Mouse (Mus musculus): Measurements from ENCODE around the gene Nr2c1. TPM values are rescaled to one million over a fixed set of nuclear protein-coding genes. Genes with fewer than 3 reads are reported as not detected.

Nr2c1 gene
- total RNA-seq, 4 experiments from 2014 or later: 12.7 to 17.0 (median 14.6) TPM

- DNase-seq: no peak
Measured at GRCm38 (mm10) chr10:94210718-94211618, 63.1 kb downstream of the Nr2c1 start.

DNA sequence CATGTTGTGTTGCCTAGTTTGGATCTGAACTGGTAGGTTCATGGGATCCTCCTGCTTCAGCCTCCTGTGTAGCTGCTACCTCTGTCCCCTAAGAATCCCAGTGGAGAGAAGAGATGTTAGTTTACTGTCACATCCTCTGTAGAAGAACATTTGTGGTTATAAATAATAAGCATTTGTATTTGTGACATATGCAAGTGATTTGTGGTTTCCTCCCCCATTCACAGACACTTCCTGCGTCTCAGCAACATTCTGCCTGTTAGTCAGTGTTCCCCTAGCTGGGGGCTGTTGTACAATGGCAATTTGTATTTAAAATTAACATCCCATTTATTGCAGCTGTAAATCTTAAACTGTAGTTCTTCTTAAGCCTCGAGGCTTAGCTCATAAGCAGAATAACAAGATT, 63.9 kb downstream of the Nr2c1 start:
- no peak for DNase-seq

- no peak for DNase-seq
Measured at GRCm38 (mm10) chr10:94225026-94225750, 77.4 kb downstream of the Nr2c1 start.

- peak; percentile 15 for DNase-seq
Measured at GRCm38 (mm10) chr10:94230172-94230981, 82.6 kb downstream of the Nr2c1 start.

GRCm38 (mm10) chr10:94231025-94231424, 83.2 kb downstream of the Nr2c1 start:
- no peak for DNase-seq

DNA sequence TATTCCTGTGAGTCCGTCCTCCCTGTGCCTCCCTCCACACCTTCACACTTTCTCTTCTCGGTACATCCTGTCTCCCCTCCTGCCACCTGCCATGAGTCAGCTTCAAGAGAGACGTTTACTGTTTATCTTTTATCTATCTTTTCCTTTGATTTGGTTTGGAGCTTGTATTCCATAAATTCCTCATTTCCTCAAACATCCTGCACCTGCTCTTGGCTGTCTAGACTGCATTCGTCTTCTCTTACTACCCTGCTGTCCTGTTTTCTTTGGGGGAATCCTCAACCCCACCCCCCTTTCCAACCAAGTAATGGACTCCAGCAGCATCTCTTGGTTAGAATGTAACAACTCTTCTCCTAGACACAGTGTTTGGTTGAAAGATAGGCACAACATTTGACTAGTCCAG, 87.4 kb downstream of the Nr2c1 start:
- DNase-seq: no peak

DNA sequence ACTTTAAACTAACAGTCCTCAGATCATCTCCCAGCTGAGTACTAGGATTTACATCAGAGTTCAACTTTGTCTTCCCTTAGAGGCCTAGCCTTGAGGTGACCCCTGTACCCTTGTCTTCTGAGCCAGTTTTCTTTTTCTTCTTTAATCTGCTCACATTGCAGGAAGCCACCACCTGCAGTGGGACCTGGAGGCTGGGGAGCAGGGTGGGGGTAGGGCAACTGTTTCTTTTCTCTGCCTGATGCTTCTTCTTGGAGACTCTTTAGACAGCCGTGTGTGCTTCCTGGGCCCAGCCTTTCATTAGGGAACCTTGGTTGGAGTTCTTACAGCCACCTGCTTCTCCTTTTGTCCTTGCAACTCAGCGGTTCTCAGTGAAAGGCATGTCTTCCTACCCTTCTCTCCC, 93.5 kb downstream of the Nr2c1 start:
- DNase-seq: no peak

Other genes with a start within 250 kb of the Nr2c1 start
- 10 to 100 TPM; 18.4 to 30.9 (median 25.1) TPM for gene Vezt, start 112.2 kb upstream of the Nr2c1 start, total RNA-seq (2022)
- 1 to 10 TPM; 4.5 to 6.5 (median 5.7) TPM for gene Fgd6, start 112.0 kb upstream of the Nr2c1 start, total RNA-seq (2022)
- 100 to 1,000 TPM; 224 to 278 (median 248) TPM for gene Ndufa12, start 50.7 kb downstream of the Nr2c1 start, total RNA-seq (2022)
- not detected for gene Gm4792, start 150.7 kb downstream of the Nr2c1 start, total RNA-seq (2022)
- 10 to 100 TPM; 12.4 to 22.2 (median 15.1) TPM for gene Tmcc3, start 163.9 kb downstream of the Nr2c1 start, total RNA-seq (2022)